Mouse (Mus musculus) inflammation-experienced regulatory T-cells, adult 6 months (primary cell): ENCODE data around the gene Kat2b. TPM values are rescaled to one million over a fixed set of nuclear protein-coding genes. Genes with fewer than 3 reads are reported as not detected.
"Not testable (repeated sequence)": the region's sequence is repeated elsewhere in the genome, so short reads cannot be mapped to it uniquely, and the experiment has no call there.

Source experiments
- ATAC-seq: one replicate; pipeline ENCODE4 v1.8.0; 2017
- polyA plus RNA-seq, 3 experiments: library from polyadenylated mRNA; unstranded; fragments of 100-300 nt; shearing (Covaris generic); gene quantifications; one replicate each; pipeline ENCODE4 v1.2.1; 2017

The Kat2b gene
- polyA plus RNA-seq: 10 to 100 TPM; 11.4 to 28.7 (median 18.1) TPM

DNA sequence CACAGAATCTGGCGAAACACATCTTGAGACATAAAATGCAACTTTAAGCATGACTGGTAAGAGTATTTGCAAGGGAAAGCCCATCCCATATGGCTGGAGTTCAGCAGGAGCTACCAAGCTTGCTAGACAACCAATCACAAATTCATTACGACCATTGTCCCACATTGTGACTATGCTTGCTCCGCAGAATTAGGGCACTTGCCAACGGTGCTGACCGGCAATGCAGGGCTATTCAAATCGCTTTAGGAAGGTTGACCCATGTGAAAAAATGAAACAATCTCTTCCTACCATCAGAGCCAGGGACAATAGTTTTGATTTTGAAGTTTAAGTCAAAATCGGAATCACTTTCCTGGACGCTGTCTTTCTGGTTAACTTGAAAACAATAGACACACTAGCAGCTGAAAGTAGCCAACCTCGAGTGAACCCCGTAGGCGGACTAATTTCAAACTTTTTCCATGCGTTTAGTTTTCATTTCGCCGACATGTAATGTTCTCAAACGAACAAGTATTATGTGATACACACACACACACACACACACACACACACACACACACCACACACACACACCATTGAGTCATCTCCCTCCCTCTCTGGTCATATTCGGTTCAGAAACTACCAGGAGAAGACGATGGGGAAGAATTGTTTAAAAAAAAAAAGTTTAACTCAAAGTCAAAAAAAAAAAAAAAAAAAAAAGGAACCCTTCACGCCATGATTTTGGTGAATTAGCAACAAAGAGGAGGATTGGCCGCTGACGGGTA lies at the start of gene Kat2b:
TSS of gene Kat2b (plus strand) at position 701 of the 758 bp plus-strand sequence.
- ATAC-seq: peak; percentile 12

DNA sequence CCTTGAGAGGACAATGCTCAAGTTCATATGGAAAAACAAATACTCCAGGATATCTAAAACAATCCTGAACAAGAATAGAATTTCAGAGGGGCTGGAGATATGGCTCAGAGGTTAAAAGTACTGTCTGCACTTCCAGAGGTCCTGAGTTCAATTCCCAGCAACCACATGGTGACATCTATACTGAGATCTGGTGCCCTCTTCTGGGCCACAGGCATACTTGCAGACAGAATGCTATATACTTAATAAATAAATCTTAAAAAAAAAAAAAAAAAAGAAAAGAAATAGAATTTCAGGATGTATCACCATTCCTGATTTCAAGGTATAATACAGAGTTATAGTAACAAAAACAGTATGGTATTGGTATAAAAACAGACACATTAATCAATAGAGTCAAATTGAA lies 47.3 kb upstream of the Kat2b start:
- ATAC-seq: no peak

DNA sequence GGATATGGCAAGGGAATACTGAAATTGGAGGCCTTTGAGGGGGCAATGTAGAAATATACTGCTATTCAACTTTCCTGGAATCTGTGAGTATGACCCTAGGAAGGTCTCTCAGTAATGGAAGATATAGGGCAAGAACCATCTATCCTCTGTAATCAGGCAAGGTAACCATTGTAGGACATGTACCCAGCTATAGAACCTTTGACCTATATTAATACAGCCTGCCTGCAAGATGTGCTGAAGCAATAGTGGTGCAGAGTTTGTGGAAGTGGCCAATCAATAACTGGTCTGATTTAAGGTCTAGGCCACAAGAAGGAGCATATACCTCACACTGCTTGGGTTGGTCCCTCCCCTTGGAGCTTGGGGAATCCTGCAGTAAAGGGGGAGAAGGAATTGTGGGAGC lies 46.2 kb upstream of the Kat2b start:
- no peak for ATAC-seq

DNA sequence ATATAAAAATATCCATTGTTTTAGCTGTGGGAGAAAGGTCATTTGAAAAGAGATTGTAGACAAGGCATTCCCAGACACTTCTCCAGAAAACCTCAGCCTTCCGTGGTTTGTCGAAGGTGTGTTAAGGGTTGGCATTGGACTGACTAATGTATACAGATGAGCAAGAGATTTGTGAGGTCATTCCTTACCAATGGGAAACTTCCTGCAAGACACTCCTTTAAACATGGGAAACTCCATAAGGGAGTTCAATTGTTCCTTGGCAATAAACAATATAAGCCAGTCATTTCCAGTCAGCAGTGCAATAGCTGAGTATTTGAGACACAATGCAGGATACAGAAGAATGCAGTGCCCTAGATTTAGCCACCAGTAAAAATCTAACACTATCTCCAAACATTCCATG lies 38.6 kb upstream of the Kat2b start:
- ATAC-seq: no peak

DNA sequence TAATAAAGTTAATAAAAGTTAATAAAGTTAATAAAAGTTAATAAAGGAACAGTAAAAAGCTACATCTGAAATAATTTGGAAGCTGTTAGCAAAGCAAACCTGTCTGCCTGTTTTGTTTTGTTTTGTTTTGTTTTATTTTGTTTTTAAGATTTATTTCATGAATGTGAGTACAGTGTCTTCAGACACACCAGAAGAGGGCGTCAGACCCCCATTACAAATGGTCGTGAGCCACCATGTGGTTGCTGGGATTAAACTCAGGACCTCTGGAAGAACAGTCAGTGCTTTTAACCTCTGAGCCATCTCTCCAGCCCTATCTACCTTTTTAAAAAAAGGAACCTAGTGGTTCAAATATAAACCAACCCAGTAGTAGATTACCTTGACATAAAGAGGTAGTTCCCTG lies 35.5 kb upstream of the Kat2b start:
- ATAC-seq: no peak

DNA sequence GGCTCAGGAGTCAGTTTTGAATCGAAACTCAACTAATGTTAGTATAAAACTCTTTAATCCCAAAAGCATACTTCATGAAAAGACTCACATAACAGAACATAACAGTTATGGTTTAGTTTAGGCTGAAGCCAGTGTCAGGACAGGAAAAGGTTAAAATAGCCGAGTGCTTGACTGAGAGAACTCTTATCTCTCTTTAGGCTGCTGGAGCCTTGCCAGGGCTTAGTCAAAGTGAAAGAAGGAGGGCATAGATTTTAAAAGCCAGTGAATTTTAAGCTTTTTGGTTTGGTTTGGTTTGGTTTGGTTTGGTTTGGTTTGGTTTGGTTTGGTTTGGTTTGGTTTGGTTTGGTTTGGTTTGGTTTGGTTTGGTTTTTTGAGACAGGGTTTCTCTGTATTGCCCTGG lies 34.2 kb upstream of the Kat2b start:
- peak; percentile 52 for ATAC-seq

DNA sequence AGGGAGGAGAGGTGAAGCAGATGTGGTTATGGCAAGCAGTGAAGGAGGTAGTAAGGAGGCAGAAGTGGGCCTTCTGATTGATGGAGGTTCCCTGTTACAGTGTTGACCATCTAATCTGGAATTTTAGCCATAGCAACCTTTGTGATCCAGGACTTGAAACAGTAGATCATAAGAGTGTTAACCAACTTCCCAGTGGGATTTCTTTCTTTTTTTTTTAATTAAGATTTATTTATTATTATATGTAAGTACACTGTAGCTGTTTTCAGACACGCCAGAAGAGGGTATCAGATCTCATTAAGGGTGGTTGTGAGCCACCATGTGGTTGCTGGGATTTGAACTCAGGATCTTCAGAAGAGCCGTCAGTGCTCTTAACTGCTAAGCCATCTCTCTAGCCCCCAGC lies 27.3 kb upstream of the Kat2b start, which contains the start of gene Pp2d1:
TSS of gene Pp2d1 (minus strand) at position 101 of the 400 bp plus-strand sequence.
- ATAC-seq: not testable (repeated sequence)

DNA sequence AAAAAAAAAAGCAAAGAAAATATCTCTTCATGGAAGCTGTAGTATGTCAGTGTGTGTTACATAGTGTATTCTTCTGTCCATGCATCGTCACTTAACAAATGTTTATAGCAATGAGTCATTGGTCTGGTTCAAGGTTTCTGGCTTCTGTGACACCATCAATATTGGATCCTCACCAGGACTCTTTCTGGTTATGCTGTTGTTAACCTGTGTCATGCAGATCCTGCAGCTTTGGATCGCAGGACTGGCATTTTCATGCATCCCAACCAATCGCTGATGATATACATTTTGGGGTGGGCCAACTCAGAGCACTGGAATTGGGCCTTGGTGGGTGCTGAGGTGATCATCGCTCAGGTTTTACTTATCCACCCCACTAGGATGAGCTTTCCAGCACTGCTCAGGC lies 24.1 kb upstream of the Kat2b start:
- ATAC-seq: no peak

DNA sequence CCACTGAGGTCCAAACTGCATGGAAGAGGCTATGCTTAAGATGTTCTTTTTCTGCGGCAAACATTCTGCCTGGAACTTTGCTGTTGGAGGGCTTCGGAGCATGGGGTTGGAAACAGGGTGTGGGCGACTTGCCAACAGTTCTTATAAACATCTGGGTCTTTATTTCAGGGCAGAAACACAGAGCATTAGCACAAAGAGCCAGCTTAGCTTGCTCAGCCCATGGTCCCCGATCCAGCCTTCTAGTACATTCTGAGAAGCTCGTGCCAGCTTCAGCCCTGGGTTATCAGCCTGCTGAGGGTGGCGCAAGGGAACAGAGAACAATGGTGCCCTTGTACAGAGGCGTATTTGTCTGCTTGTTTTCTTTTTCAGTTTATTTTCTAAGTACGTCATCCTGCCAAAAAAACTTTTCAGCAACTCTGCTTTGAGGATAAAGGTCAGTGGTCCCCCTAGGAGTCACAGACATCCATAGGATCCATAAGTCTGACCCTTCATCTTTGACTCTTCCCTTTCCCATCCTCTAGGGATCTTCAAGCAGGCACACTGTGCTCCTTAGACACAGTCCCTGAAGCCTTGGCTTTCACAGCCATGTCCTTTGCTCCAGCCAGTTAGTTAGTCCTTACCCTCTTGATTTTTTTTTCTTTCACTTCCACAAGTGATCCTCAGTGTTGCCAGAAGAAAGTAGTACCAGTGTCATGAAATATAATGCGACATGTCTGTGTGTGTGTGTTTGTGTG lies 22.9 kb upstream of the Kat2b start:
- no peak for ATAC-seq

DNA sequence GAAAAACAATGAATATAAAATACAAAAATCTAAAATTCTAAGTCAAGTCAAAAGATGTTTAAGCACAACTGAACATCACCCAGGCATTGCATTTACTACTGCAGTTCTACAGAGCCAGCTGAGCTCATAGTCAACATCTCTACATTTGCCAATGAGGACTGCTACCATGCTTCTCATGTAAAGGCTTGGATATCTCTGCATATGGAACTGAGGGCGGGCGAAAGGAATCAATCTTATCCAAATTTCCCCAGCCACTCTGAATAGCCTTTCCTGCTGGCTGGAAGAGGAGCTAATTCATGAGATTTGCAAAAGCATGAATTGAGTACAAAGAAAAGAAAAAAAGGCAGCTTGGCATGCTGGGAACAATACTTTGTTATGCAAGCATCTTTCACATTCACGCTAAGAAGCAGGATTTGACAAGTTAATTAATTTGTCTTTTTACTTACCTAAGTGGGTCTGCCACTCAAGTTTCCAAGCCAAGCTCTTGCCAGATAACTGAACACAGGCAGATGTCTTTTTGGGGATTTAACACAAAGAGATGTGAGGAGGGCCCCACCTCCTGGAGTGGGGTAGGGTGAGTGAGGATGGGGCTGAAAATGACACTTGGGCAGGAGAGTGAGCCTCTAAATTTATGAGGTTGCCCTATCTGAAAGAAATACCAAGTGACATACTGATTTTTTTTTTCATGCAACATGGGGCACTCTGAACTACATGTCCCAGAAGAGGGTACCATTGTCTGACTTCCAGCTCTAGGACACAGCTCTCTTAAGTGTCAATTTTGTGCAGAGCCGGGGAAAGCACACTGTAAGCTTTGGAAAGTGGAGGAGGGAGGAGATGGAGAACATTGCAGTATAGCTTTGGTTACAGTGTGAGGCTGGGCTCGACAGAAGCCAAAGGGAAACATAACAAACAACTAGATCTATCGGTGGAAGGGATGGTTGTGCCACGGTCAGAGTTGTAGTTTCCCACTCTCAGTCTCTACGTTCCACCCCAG lies 15.1 kb upstream of the Kat2b start:
- ATAC-seq: no peak

DNA sequence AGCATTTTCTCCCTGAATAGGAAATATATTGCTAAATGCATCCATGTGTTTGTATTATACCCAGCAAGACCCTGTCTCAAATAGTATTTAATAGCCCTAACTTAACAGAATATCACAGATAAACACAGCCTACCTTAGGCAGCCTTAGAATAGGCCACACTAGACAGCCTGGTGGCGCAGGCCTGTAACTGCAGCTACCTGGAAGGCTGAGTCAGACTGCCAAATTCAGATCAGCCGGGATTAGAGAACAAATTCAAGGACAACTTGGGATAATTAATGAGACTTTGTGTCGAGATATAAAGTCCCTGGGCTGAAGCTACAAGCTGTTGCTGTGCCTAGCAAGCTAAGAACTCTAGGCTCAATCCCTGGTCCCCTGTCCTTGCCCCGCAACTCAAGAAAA lies 12.6 kb upstream of the Kat2b start:
- peak; percentile 65 for ATAC-seq

DNA sequence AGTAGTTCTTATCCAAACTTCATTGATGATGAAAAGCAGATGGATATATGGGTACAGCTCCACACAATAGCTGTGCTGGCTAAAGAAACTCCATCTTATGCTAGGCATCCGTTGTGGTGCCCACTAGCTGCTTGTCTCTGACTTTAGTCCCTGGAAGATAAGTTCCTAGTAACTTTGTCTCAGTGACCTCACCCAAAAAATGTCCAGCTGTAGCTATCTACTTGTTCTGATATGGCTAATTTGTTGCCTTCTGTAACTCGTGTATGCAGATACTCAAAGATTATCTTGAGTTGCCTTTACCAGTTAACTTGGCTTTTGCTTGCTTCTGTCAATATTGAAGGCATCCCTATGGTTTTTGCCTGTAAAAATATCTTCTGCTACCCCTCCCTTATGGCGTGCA lies 11.8 kb upstream of the Kat2b start:
- no peak for ATAC-seq

DNA sequence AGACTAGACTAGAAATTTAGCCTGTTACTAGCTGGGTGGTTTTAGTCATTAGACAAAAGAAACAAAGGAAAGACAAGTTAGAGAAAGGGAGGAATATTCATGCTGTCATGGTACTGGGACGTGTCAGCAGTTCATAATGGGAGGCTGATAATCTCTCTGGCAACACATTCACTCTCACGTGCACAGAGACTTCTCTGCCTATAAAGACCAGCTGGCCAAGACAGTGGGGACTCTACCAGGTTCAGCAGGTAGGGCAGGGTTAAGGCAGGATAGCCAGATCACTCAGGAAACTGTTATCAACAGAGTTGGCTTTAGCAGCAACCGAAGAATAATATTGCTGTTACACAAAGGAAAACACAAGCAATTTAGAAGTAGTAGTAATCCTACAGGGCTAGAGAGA lies 9.2 kb upstream of the Kat2b start:
- ATAC-seq: no peak

DNA sequence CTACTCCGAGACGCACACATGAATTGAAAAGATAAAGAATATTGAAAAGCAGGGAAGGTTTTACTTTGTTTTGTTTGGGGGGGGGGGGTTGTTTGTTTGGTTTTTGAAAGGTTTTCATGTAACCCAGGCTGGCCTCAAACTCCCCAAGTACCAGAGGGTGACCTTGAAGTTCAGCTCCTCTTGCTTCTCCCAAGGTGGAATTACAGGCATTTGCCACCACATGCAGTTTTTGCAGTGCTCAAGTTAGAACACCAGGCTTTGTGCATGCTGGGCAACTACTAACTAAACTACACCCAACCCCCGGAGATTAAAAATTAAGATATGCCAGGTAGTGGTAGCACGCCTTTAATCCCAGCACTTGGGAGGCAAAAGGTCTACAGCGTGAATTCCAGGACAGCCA lies 7.0 kb upstream of the Kat2b start:
- ATAC-seq: no peak

DNA sequence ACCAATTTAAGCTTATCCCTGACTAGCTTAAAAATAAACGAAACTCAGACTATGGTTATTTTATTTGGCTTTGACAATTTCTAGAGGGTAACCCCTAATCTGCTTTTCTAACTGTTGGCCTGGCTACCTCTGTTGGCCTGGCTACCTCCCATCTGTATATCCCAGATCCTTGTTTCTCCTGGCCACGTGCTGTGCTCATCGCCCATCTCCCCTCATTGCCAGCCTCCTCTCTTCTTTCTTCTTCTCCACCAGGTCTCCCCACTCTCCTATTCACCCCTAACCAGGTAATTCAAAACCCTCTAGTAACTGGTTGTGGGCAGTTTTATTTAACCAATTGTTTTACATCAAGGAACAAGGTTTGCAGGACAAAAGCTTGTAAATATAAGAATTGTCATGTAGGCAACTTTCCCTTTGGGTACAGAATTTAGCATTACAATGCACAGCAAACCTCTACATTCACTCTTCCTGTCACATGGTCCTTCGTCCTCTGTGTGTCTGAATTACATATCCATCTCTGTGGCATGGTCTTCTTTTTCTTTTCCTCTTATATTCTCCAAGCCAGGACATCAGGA lies 5.1 kb upstream of the Kat2b start:
- ATAC-seq: no peak

DNA sequence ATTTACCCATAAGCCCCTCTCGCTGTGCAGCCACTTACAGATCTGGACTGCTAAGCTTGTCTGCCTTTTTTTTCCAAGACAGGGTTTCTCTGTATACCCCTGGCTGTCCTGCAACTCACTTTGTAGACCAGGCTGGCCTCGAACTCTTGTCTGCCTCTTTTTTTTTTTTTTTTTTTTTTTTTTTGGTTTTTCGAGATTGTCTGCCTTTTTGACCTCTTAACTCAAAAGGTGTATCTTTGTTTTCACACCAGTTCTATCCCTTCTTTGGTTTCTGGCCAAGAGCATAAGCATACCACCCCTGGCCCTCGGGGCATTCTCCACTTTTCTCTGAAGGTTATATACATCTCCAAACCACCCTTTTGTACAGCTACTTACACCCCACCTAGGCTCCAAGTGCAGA lies 1.8 kb upstream of the Kat2b start:
- no peak for ATAC-seq

DNA sequence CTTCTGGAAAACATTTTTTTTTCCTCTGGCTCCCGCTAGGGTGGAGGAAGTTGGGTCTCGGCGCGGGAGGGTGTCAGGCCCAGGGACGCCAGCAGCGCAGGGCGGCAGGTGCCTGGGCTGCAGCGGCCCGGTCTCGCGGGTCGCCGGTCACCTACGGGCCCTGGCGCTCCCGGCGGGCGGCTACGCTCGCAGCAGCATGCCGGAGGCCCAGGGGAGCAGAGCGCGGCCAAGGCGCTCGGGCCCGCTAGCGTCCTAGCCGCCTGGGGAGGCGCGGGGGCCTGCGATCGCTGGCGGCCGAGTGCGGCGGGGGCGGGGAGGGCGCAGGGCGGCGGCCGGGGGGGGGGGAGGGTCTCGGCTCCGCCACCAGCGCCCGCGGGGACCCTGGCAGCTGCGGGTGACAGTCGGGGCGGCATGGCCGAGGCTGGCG lies 271 bp downstream of the Kat2b start:
- ATAC-seq: peak; percentile 35

DNA sequence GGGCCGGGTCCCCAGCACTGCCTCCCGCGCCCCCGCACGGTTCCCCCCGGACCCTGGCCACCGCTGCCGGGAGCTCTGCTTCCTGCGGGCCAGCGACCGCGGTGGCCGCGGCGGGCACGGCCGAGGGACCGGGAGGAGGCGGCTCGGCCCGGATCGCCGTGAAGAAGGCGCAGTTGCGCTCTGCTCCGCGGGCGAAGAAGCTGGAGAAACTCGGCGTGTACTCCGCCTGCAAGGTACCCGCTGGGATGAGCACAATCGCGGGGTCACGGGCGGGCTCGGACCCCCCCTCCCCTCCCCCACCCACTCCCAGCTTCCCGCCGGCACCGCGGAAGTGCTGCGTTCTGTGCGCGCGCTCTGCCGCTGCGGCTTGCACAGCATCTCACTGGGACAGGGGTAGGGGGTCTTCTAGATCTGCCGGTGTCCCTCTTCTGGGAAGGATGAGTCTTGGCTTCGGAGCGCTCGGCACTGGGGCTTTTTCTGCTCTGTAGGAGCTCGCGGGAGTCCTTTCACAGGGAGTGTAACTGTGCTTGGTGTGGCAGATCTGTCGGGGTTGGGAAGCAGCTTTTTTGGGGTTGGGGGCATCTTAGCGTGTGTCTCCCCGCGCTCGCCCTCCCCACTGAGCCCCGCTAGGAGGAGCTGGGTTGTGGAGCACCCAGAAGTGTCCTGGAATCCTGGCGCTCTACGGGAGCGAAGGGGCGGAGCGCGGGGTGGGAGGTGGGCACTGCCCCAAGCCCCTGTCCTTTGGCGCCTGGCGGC lies 863 bp downstream of the Kat2b start:
- no peak for ATAC-seq

DNA sequence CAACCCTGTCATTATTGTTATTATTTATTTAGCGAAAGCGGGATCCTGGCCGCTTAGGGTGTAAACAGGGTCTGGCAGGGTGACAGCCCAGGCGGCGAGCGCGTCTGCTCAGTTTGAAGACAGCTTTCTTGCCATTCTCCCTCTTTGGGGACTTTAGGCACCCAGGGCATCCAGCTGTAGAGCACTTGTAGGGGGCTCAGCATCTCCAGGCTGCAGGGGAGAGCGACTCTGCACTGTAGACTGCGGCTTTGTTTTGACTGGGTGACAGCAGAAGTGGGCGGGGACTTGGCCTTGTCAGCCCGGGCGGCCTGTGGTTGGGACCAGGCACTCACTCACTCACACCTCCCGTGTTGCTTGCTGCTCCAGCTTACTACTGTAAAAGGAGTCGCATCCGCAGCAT lies 1.5 kb downstream of the Kat2b start:
- peak; percentile 71 for ATAC-seq

DNA sequence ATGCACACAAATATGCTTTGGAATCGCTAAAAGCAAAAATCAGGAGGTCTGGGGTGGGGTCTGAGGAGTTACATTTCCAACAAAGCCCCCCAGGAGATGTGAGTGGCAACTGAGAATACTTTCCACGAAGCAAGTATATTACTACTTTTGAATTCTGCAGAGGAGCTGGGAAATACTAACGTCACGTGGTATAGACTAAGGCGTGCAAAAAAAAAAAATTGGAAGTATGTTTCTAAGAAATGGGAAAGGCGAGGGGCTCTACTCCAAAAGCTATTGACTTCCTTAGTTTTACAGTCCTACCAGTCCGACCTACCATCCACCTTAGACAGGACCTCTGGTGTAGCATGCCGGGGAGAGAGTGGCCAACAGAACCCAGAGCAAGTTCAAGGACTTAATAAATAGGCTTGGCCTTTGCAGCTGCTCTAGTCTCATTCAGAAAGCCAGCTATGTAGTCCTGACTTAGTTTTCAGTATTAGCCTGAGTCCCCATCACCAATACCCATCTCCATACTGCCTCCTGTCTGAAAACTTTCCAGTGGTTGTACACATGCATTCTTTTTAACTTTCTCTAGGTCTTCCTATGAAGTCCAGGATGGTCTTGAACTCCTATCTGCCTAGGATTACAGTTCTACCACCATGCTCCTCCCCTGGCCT lies 2.2 kb downstream of the Kat2b start:
- ATAC-seq: no peak

DNA sequence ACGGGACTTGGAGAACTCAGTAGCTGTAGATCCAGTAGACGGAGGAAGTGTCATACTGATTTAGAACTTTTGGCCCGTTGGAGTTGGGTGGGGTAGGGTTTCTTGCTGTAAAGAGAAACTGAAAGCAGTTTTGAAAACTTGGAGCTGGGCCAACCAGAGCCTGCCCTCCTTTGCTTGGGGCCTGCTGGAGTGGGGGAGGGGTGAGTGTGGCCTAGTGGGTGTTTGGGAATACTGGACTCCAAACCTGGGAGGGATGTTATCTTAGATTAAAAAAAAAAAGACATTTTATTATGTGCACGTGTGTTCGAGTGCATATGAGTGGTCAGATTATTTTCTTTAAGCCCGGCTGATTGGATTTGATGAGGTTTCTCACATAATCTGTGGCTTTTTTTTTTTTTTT lies 3.2 kb downstream of the Kat2b start:
- ATAC-seq: peak; percentile 57
